Mouse (Mus musculus) kidney, embryonic 15.5 days (tissue): ENCODE data around the gene Olfr920. TPM values are rescaled to one million over a fixed set of nuclear protein-coding genes. Genes with fewer than 3 reads are reported as not detected.

ENCODE experiments used
- polyA plus RNA-seq: library from polyadenylated mRNA; unstranded; fragments of >200 nt; fragmentation: Nextera tagmentation; extraction: Ambion mirVana; gene quantifications from 2 replicates; pipeline ENCODE4 v1.2.1, GENCODE M21; 2015

The Olfr920 gene
- polyA plus RNA-seq, 1 experiment from 2014 or later = not detected

Other genes with a start within 250 kb of the Olfr920 start
- not detected in 2 replicates for gene Olfr911-ps1, start 230.7 kb upstream of the Olfr920 start, polyA plus RNA-seq
- gene Olfr910, start 214.4 kb upstream of the Olfr920 start, polyA plus RNA-seq = not detected in 2 replicates
- not detected in 2 replicates for gene Olfr912, start 172.1 kb upstream of the Olfr920 start, polyA plus RNA-seq
- gene Olfr913, start 159.5 kb upstream of the Olfr920 start, polyA plus RNA-seq = not detected in 2 replicates
- not detected in 2 replicates for gene Olfr914, start 147.2 kb upstream of the Olfr920 start, polyA plus RNA-seq
- gene Olfr916, start 92.4 kb upstream of the Olfr920 start, polyA plus RNA-seq = not detected in 2 replicates
- gene Olfr917, start 86.5 kb upstream of the Olfr920 start, polyA plus RNA-seq = not detected in 2 replicates
- not detected in 2 replicates for gene Olfr918, start 77.7 kb upstream of the Olfr920 start, polyA plus RNA-seq
- gene Olfr919, start 48.6 kb upstream of the Olfr920 start, polyA plus RNA-seq = not detected in 2 replicates
- 17.2 and 21.2 TPM in 2 replicates for gene Vwa5a, start 34.0 kb upstream of the Olfr920 start, polyA plus RNA-seq
- not detected in 2 replicates for gene Olfr921, start 20.8 kb downstream of the Olfr920 start, polyA plus RNA-seq
- gene Olfr922, start 62.3 kb downstream of the Olfr920 start, polyA plus RNA-seq = not detected in 2 replicates
- not detected in 2 replicates for gene Olfr923, start 74.2 kb downstream of the Olfr920 start, polyA plus RNA-seq
- gene Olfr924, start 92.2 kb downstream of the Olfr920 start, polyA plus RNA-seq = not detected in 2 replicates
- gene Olfr26, start 102.8 kb downstream of the Olfr920 start, polyA plus RNA-seq = not detected in 2 replicates
- gene Olfr926, start 124.8 kb downstream of the Olfr920 start, polyA plus RNA-seq = not detected in 2 replicates
- not detected in 2 replicates for gene Olfr930, start 177.5 kb downstream of the Olfr920 start, polyA plus RNA-seq
- not detected in 2 replicates for gene Olfr933, start 220.0 kb downstream of the Olfr920 start, polyA plus RNA-seq
- not detected in 2 replicates for gene Olfr934, start 236.0 kb downstream of the Olfr920 start, polyA plus RNA-seq
- not detected in 2 replicates for gene Olfr935, start 247.4 kb downstream of the Olfr920 start, polyA plus RNA-seq